Mouse (Mus musculus) forebrain, embryonic 14.5 days (tissue): ENCODE data around the gene Olfr412. TPM values are rescaled to one million over a fixed set of nuclear protein-coding genes. Genes with fewer than 3 reads are reported as not detected.

Experiments
- ATAC-seq: fragments of 200-750 bp; cut with Nextera tagmentation; 2 replicates; pipeline ENCODE4 v1.8.0; 2017; ENCODE audit warnings: mild to moderate bottlenecking, moderate library complexity
- DNase-seq: peaks from one replicate; pipeline ENCODE4 v3.0.0-alpha.2; 2015; ENCODE audit warnings: low spot score
- H3K27ac ChIP-seq: fragments of 300-500 bp; sonication (generic); 2 replicates; pipeline ENCODE4 v1.5.1; 2014; ENCODE audit warnings: low read depth, mild to moderate bottlenecking, control low read depth, low read length, moderate library complexity
- H3K27me3 ChIP-seq: fragments of 300-500 bp; sonication (generic); replicated peaks from 2 replicates; pipeline ENCODE4 v1.6.1; 2014; ENCODE audit warnings: low read length, control low read depth, mixed read lengths; ENCODE audit not compliant: control insufficient read depth, insufficient read depth
- H3K36me3 ChIP-seq: fragments of 300-500 bp; sonication (generic); 2 replicates; pipeline ENCODE4 v1.6.1; 2014; ENCODE audit warnings: low read length, control low read depth; ENCODE audit not compliant: control insufficient read depth, insufficient read depth
- H3K4me1 ChIP-seq: fragments of 300-500 bp; sonication (generic); 2 replicates; pipeline ENCODE4 v1.6.1; 2014; ENCODE audit warnings: antibody characterized with exemption, low read length, control low read depth; ENCODE audit not compliant: control insufficient read depth, insufficient read depth
- H3K4me2 ChIP-seq: fragments of 300-500 bp; sonication (generic); 2 replicates; pipeline ENCODE4 v1.6.1; 2014; ENCODE audit warnings: mild to moderate bottlenecking, control low read depth, low read length
- H3K4me3 ChIP-seq: fragments of 300-500 bp; sonication (generic); 2 replicates; pipeline ENCODE4 v1.5.1; 2014; ENCODE audit warnings: low read depth, low read length, control low read depth
- H3K9ac ChIP-seq: fragments of 300-500 bp; sonication (generic); 2 replicates; pipeline ENCODE4 v1.6.1; 2014; ENCODE audit warnings: mild to moderate bottlenecking, low read length, control low read depth, moderate library complexity
- H3K9me3 ChIP-seq: fragments of 300-500 bp; sonication (generic); replicated peaks from 2 replicates; pipeline ENCODE4 v1.6.1; 2016; ENCODE audit warnings: low read length, control low read depth, mixed read lengths; ENCODE audit not compliant: control insufficient read depth
- WGBS: fragments of 180-500 bp; shearing (Covaris S2); extraction: QIAGEN DNeasy Blood & Tissue Kit; methylation state at CpG from one replicate; pipeline ENCODE4 v1.1.7; 2014; 5-methylcytosine and 5-hydroxymethylcytosine counted together
- polyA plus RNA-seq: library from polyadenylated mRNA; unstranded; fragments of >200 nt; fragmentation: Nextera tagmentation; extraction: Ambion mirVana; gene quantifications from 2 replicates; pipeline ENCODE4 v1.2.1, GENCODE M21; 2014

Olfr412 gene
- not detected in 2 replicates for polyA plus RNA-seq

- H3K4me3 ChIP-seq: no peak within 1 kb of the TSS
- H3K27me3 ChIP-seq: no peaks in the 10 kb centered on the region
- no peak within 1 kb of the TSS for H3K4me2 ChIP-seq
- no peaks in the 10 kb centered on the region for H3K36me3 ChIP-seq
- H3K4me1 ChIP-seq: no peaks in the 10 kb centered on the region
- no peak within 1 kb of the TSS for H3K9ac ChIP-seq
- no peak for ATAC-seq
- no peaks in the 10 kb centered on the region; the same call in 1 of the 2 replicates for H3K9me3 ChIP-seq
- 73% methylated on average over 1 of the region's 1 CpGs for WGBS
- H3K27ac ChIP-seq: no peak within 1 kb of the TSS
- no peak for DNase-seq
Observed at GRCm38 (mm10) chr11:74361769-74362168, at the start of gene Olfr412. Gene Olfr412 (plus strand): TSS chr11:74362069.

GRCm38 (mm10) chr11:74326044-74326443 is 35.8 kb upstream of the Olfr412 start:
- Histone ChIP-seq H3K27ac (no peak overlapping the region), H3K27me3 (no peaks in the 10 kb centered on the region), H3K9me3 (no peaks in the 10 kb centered on the region), H3K4me3 (no peak overlapping the region), H3K9ac (no peak overlapping the region), H3K4me1 (no peaks in the 10 kb centered on the region), H3K4me2 (no peak overlapping the region), H3K36me3 (no peaks in the 10 kb centered on the region)
- ATAC-seq: no peak
- WGBS: 73% methylated on average over 2 of the region's 2 CpGs
- no peak for DNase-seq

- no peaks in the 10 kb centered on the region for H3K9me3 ChIP-seq
- no peak overlapping the region for H3K9ac ChIP-seq
- H3K27me3 ChIP-seq: no peaks in the 10 kb centered on the region
- no peak overlapping the region for H3K27ac ChIP-seq
- H3K4me3 ChIP-seq: no peak overlapping the region
- H3K36me3 ChIP-seq: no peaks in the 10 kb centered on the region
- H3K4me1 ChIP-seq: no peaks in the 10 kb centered on the region
- DNase-seq (no peak), ATAC-seq (no peak)
- H3K4me2 ChIP-seq: no peak overlapping the region
Observed at GRCm38 (mm10) chr11:74328781-74329180, 33.1 kb upstream of the Olfr412 start.

GRCm38 (mm10) chr11:74337931-74338330 is 23.9 kb upstream of the Olfr412 start, which contains the start of gene Olfr410:
Gene Olfr410 (minus strand): TSS chr11:74338031.
- H3K9ac ChIP-seq: no peak within 1 kb of the TSS
- H3K27ac ChIP-seq: no peak within 1 kb of the TSS
- H3K27me3 ChIP-seq: no peaks in the 10 kb centered on the region
- no peak within 1 kb of the TSS for H3K4me3 ChIP-seq
- no peak for ATAC-seq
- H3K4me2 ChIP-seq: no peak within 1 kb of the TSS
- H3K36me3 ChIP-seq: no peaks in the 10 kb centered on the region
- no peaks in the 10 kb centered on the region for H3K9me3 ChIP-seq
- 84% methylated on average over 6 of the region's 6 CpGs for WGBS
- H3K4me1 ChIP-seq: no peaks in the 10 kb centered on the region
- DNase-seq: no peak

GRCm38 (mm10) chr11:74352550-74352949 is 9.3 kb upstream of the Olfr412 start, which contains the start of gene Olfr411:
Gene Olfr411 (minus strand): TSS chr11:74352650.
- Histone ChIP-seq H3K36me3 (no peaks in the 10 kb centered on the region), H3K4me2 (no peak within 1 kb of the TSS), H3K9me3 (no peaks in the 10 kb centered on the region), H3K27ac (no peak within 1 kb of the TSS), H3K4me1 (no peaks in the 10 kb centered on the region), H3K27me3 (no peaks in the 10 kb centered on the region), H3K4me3 (no peak within 1 kb of the TSS), H3K9ac (no peak within 1 kb of the TSS)
- ATAC-seq: no peak
- WGBS: 75% methylated on average over 3 of the region's 3 CpGs
- no peak for DNase-seq

GRCm38 (mm10) chr11:74371393-74372100 is 9.7 kb downstream of the Olfr412 start:
- no peak overlapping the region for H3K27ac ChIP-seq
- no peaks in the 10 kb centered on the region for H3K36me3 ChIP-seq
- ATAC-seq: peak; percentile 67
- H3K4me1 ChIP-seq: no peaks in the 10 kb centered on the region
- no peak overlapping the region for H3K9ac ChIP-seq
- no peak overlapping the region for H3K4me2 ChIP-seq
- WGBS: 10% methylated on average over 22 of the region's 22 CpGs
- H3K27me3 ChIP-seq: no peaks in the 10 kb centered on the region; the same call in 1 of the 2 replicates
- H3K4me3 ChIP-seq: no peak overlapping the region
- peak; percentile 81 for DNase-seq
- H3K9me3 ChIP-seq: no peaks in the 10 kb centered on the region

GRCm38 (mm10) chr11:74376847-74377246 is 15.0 kb downstream of the Olfr412 start:
- H3K4me2 ChIP-seq: no peak overlapping the region
- no peak overlapping the region for H3K9ac ChIP-seq
- H3K4me1 ChIP-seq: no peaks in the 10 kb centered on the region
- peak; percentile 84 for DNase-seq
- no peaks in the 10 kb centered on the region for H3K36me3 ChIP-seq
- WGBS: 73% methylated on average over 3 of the region's 3 CpGs
- H3K4me3 ChIP-seq: no peak overlapping the region
- H3K27me3 ChIP-seq: no peaks in the 10 kb centered on the region
- no peak overlapping the region for H3K27ac ChIP-seq
- no peaks in the 10 kb centered on the region for H3K9me3 ChIP-seq
- ATAC-seq: peak; percentile 88

- Histone ChIP-seq H3K9ac (no peak overlapping the region), H3K4me3 (no peak overlapping the region), H3K4me1 (no peaks in the 10 kb centered on the region), H3K27ac (no peak overlapping the region), H3K36me3 (no peaks in the 10 kb centered on the region), H3K27me3 (no peaks in the 10 kb centered on the region), H3K9me3 (no peaks in the 10 kb centered on the region), H3K4me2 (no peak overlapping the region)
- no peak for ATAC-seq
- DNase-seq: no peak
- WGBS: 74% methylated on average over 4 of the region's 4 CpGs
Observed at GRCm38 (mm10) chr11:74379166-74379873, 17.5 kb downstream of the Olfr412 start.

- Histone ChIP-seq H3K4me1 (no peaks in the 10 kb centered on the region), H3K27me3 (no peaks in the 10 kb centered on the region), H3K9ac (no peak overlapping the region), H3K27ac (no peak overlapping the region), H3K36me3 (no peaks in the 10 kb centered on the region), H3K4me2 (no peak overlapping the region), H3K9me3 (no peaks in the 10 kb centered on the region), H3K4me3 (no peak overlapping the region)
- DNase-seq (no peak), ATAC-seq (no peak)
- 85% methylated on average over 9 of the region's 9 CpGs for WGBS
Observed at GRCm38 (mm10) chr11:74385674-74386073, 23.8 kb downstream of the Olfr412 start.
